Mouse (Mus musculus): ENCODE data around the gene Arsj.

Arsj gene

GRCm38 (mm10) chr3:126363568-126364505 is at the start of gene Arsj:
Gene Arsj, plus strand, starts transcription at chr3:126363684.
- DNase-seq (ENCODE audit: low spot score) = no peak

- no peak for DNase-seq (ENCODE audit: low spot score)
These were observed 38.5 kb upstream of the Arsj start for GRCm38 (mm10) chr3:126324872-126325498.

- DNase-seq (ENCODE audit: low spot score) = no peak
These were observed 37.4 kb upstream of the Arsj start for GRCm38 (mm10) chr3:126325891-126326627.

GRCm38 (mm10) chr3:126326628-126327325 is 36.7 kb upstream of the Arsj start:
- no peak for DNase-seq (ENCODE audit: low spot score)

- DNase-seq (ENCODE audit: low spot score) = no peak
These were observed 28.2 kb upstream of the Arsj start for GRCm38 (mm10) chr3:126335329-126335728.

- no peak for DNase-seq (ENCODE audit: low spot score)
These were observed 18.7 kb upstream of the Arsj start for GRCm38 (mm10) chr3:126344745-126345144.

- no peak for DNase-seq (ENCODE audit: low spot score)
These were observed 3.7 kb upstream of the Arsj start for GRCm38 (mm10) chr3:126359760-126360159.

GRCm38 (mm10) chr3:126362392-126362791 is 1.1 kb upstream of the Arsj start:
- no peak for DNase-seq (ENCODE audit: low spot score)

- no peak for DNase-seq (ENCODE audit: low spot score)
These were observed 456 bp upstream of the Arsj start for GRCm38 (mm10) chr3:126362931-126363525.

- no peak for DNase-seq (ENCODE audit: low spot score)
These were observed 1.1 kb downstream of the Arsj start for GRCm38 (mm10) chr3:126364555-126364954.

GRCm38 (mm10) chr3:126370571-126370970 is 7.1 kb downstream of the Arsj start:
- no peak for DNase-seq (ENCODE audit: low spot score)

- no peak for DNase-seq (ENCODE audit: low spot score)
These were observed 9.5 kb downstream of the Arsj start for GRCm38 (mm10) chr3:126372815-126373545.

GRCm38 (mm10) chr3:126373721-126374120 is 10.2 kb downstream of the Arsj start:
- no peak for DNase-seq (ENCODE audit: low spot score)

GRCm38 (mm10) chr3:126379252-126379651 is 15.8 kb downstream of the Arsj start:
- DNase-seq (ENCODE audit: low spot score) = no peak

- DNase-seq (ENCODE audit: low spot score) = no peak
These were observed 16.2 kb downstream of the Arsj start for GRCm38 (mm10) chr3:126379702-126380101.

- DNase-seq (ENCODE audit: low spot score) = no peak
These were observed 19.8 kb downstream of the Arsj start for GRCm38 (mm10) chr3:126383276-126383675.

- no peak for DNase-seq (ENCODE audit: low spot score)
These were observed 21.4 kb downstream of the Arsj start for GRCm38 (mm10) chr3:126384657-126385438.

- DNase-seq (ENCODE audit: low spot score) = no peak
These were observed 34.0 kb downstream of the Arsj start for GRCm38 (mm10) chr3:126397451-126397850.

GRCm38 (mm10) chr3:126397985-126398630 is 34.6 kb downstream of the Arsj start:
- no peak for DNase-seq (ENCODE audit: low spot score)

All from layer of hippocampus, adult 9-10 months (tissue).